Mouse (Mus musculus) cerebellum, postnatal 25 days (tissue): ENCODE results near the gene Ngp.

ENCODE experiments used
- DNase-seq, 2 experiments: peaks; one replicate each; pipeline ENCODE4 v3.0.0; 2021; ENCODE audit warnings: mixed read lengths in 2 of 2

Gene Ngp

GRCm38 (mm10) chr9:110436041-110436440 is 16.5 kb downstream of the Ngp start:
- no peak for DNase-seq

GRCm38 (mm10) chr9:110440049-110440448 is 20.5 kb downstream of the Ngp start:
- DNase-seq = no peak

- DNase-seq = no peak
Observed at GRCm38 (mm10) chr9:110440559-110440958, 21.0 kb downstream of the Ngp start.

GRCm38 (mm10) chr9:110448356-110448755 is 28.8 kb downstream of the Ngp start:
- DNase-seq = no peak

GRCm38 (mm10) chr9:110448857-110449617 is 29.5 kb downstream of the Ngp start:
- peak; percentile 72 to 83 for DNase-seq

- DNase-seq = no peak
Observed at GRCm38 (mm10) chr9:110452523-110452922, 33.0 kb downstream of the Ngp start.

- no peak for DNase-seq
Observed at GRCm38 (mm10) chr9:110457926-110458325, 38.4 kb downstream of the Ngp start.

GRCm38 (mm10) chr9:110459145-110459727 is 39.7 kb downstream of the Ngp start:
- DNase-seq = no peak

GRCm38 (mm10) chr9:110460884-110461815 is 41.6 kb downstream of the Ngp start:
- DNase-seq = no peak

- no peak for DNase-seq
Observed at GRCm38 (mm10) chr9:110462321-110462720, 42.8 kb downstream of the Ngp start.

- no peak for DNase-seq
Observed at GRCm38 (mm10) chr9:110463983-110464591, 44.5 kb downstream of the Ngp start.

- no peak for DNase-seq
Observed at GRCm38 (mm10) chr9:110465336-110465735, 45.8 kb downstream of the Ngp start.

- DNase-seq = peak in 1 of 2 experiments; percentile 18
Observed at GRCm38 (mm10) chr9:110466179-110466578, 46.6 kb downstream of the Ngp start.
